Mouse (Mus musculus) kidney, adult 2 months (tissue): ENCODE measurements around the gene Khdc3.

ENCODE experiments used
- CTCF ChIP-seq: fragments of 200-500 bp; conservative IDR thresholded peaks from 2 replicates; pipeline ENCODE4 v1.5.1; 2011; ENCODE audit warnings: low read depth, mild to moderate bottlenecking, control low read depth, low read length, moderate library complexity, mixed read lengths; ENCODE audit not compliant: insufficient read depth, insufficient read length
- POLR2A ChIP-seq: fragments of 200-500 bp; IDR thresholded peaks from one replicate; pipeline ENCODE4 v1.6.1; 2011; ENCODE audit warnings: low read depth, low read length, control low read depth

GRCm38 (mm10) chr9:73137341-73137886 lies 35.8 kb downstream of the Khdc3 start:
- TF ChIP-seq CTCF (no peak), POLR2A (no peak)
